8 mouse cellular contexts compared by ENCODE assay signal in genomic region chr11:77446628-77447041, GRCm38 (mm10). TPM values are rescaled to one million over a fixed set of nuclear protein-coding genes. Genes with fewer than 3 reads are reported as not detected.
DNase-seq lines count a peak whose midpoint lies in the region; ATAC-seq lines count a peak whose summit lies in the region.

No protein-coding gene starts in this region.

- DNase-seq in ovary, adult 18-20 months (ENCODE audit: low spot score), result peak; percentile 47
- no peak for DNase-seq in ovary, postnatal 14 days (ENCODE audit: low spot score)
- peak; percentile 88 for DNase-seq in adipocyte (ENCODE audit: low spot score)
- peak; percentile 77 for DNase-seq in embryonic facial prominence, embryonic 14.5 days (ENCODE audit: low spot score)
- peak; percentile 20 for DNase-seq in hindlimb bud, embryonic 11.5 days (ENCODE audit: extremely low spot score, low read depth, low spot score)
- peak; percentile 34 for DNase-seq in spleen, adult 12 weeks (ENCODE audit: low spot score)

- no peak overlapping the region for H3K27ac ChIP-seq in embryonic facial prominence, embryonic 14.5 days (replicated peaks; ENCODE audit: low read depth, low read length)
- H3K27ac ChIP-seq in liver, embryonic 15.5 days (replicated peaks), result peak overlapping the region; percentile 39
- no peak overlapping the region for H3K27ac ChIP-seq in midbrain, embryonic 13.5 days

- H3K4me3 ChIP-seq in embryonic facial prominence, embryonic 14.5 days (ENCODE audit: low read depth, low read length), result no peak overlapping the region
- no peak overlapping the region for H3K4me3 ChIP-seq in liver, embryonic 15.5 days (replicated peaks)
- no peak overlapping the region for H3K4me3 ChIP-seq in midbrain, embryonic 13.5 days (replicated peaks)

- no peaks in the 10 kb centered on the region for H3K4me1 ChIP-seq in embryonic facial prominence, embryonic 14.5 days (ENCODE audit: control insufficient read depth, insufficient read depth, low read length)
- peaks cover 29% of the 10 kb centered on the region for H3K4me1 ChIP-seq in liver, embryonic 15.5 days (replicated peaks)
- no peaks in the 10 kb centered on the region for H3K4me1 ChIP-seq in midbrain, embryonic 13.5 days (replicated peaks)

- WGBS in embryonic facial prominence, embryonic 14.5 days, result 51% methylated on average over 6 of the region's 6 CpGs
- WGBS in liver, embryonic 15.5 days (ENCODE audit: insufficient replicate concordance), result 14% methylated on average over 6 of the region's 6 CpGs
- WGBS in midbrain, embryonic 13.5 days, result 72% methylated on average over 6 of the region's 6 CpGs

- no peak overlapping the region for H3K4me2 ChIP-seq in embryonic facial prominence, embryonic 14.5 days (ENCODE audit: low read depth, low read length)
- H3K4me2 ChIP-seq in liver, embryonic 15.5 days, result 0 out of 2 replicates have a peak overlapping the region, but pooled peaks have one; percentile 13
- H3K4me2 ChIP-seq in midbrain, embryonic 13.5 days (replicated peaks), result no peak overlapping the region

- no peak overlapping the region for H3K9ac ChIP-seq in embryonic facial prominence, embryonic 14.5 days (ENCODE audit: low read depth, low read length)
- no peak overlapping the region for H3K9ac ChIP-seq in liver, embryonic 15.5 days
- H3K9ac ChIP-seq in midbrain, embryonic 13.5 days (replicated peaks), result no peak overlapping the region

- no peaks in the 10 kb centered on the region for H3K9me3 ChIP-seq in embryonic facial prominence, embryonic 14.5 days (ENCODE audit: control insufficient read depth, low read length)
- H3K9me3 ChIP-seq in liver, embryonic 15.5 days (replicated peaks), result no peaks in the 10 kb centered on the region
- no peaks in the 10 kb centered on the region for H3K9me3 ChIP-seq in midbrain, embryonic 13.5 days

- peak; percentile 81; the same call in 1 of the 2 replicates for ATAC-seq in embryonic facial prominence, embryonic 14.5 days (ENCODE audit: low read depth)
- peak; percentile 84 for ATAC-seq in liver, embryonic 15.5 days (ENCODE audit: insufficient read depth)
- no peak for ATAC-seq in midbrain, embryonic 13.5 days

- no peaks in the 10 kb centered on the region for H3K27me3 ChIP-seq in embryonic facial prominence, embryonic 14.5 days (replicated peaks; ENCODE audit: control insufficient read depth, insufficient read depth, low read length)
- H3K27me3 ChIP-seq in liver, embryonic 15.5 days, result no peaks in the 10 kb centered on the region
- no peaks in the 10 kb centered on the region for H3K27me3 ChIP-seq in midbrain, embryonic 13.5 days

- H3K36me3 ChIP-seq in embryonic facial prominence, embryonic 14.5 days (ENCODE audit: control insufficient read depth, insufficient read depth, low read length), result peaks cover 23% of the 10 kb centered on the region; the same call in 1 of the 2 replicates
- H3K36me3 ChIP-seq in liver, embryonic 15.5 days (replicated peaks), result peaks cover 21% of the 10 kb centered on the region
- H3K36me3 ChIP-seq in midbrain, embryonic 13.5 days, result peaks cover 39% of the 10 kb centered on the region

RNA-seq across cellular contexts. Expression of gene Coro6, which starts 15.6 kb away (rescaled TPM):
- polyA plus RNA-seq in embryonic facial prominence, embryonic 14.5 days (2014; fragmentation: Nextera tagmentation; extraction: Ambion mirVana), result 4.4 and 7.2 TPM in 2 replicates
- polyA plus RNA-seq in liver, embryonic 15.5 days (2015; fragmentation: Nextera tagmentation; extraction: Ambion mirVana), result 0.16 and 0.35 TPM in 2 replicates
- 0.06 TPM in 1 of 2 replicates, not detected in the other for polyA plus RNA-seq in midbrain, embryonic 13.5 days (2015; fragmentation: Nextera tagmentation; extraction: Ambion mirVana)

RNA-seq across cellular contexts. Expression of gene Ankrd13b, which starts 42.8 kb away (rescaled TPM):
- 11.4 and 11.6 TPM in 2 replicates for polyA plus RNA-seq in embryonic facial prominence, embryonic 14.5 days (2014; fragmentation: Nextera tagmentation; extraction: Ambion mirVana)
- 0.58 and 0.75 TPM in 2 replicates for polyA plus RNA-seq in liver, embryonic 15.5 days (2015; fragmentation: Nextera tagmentation; extraction: Ambion mirVana)
- 20.8 and 27.6 TPM in 2 replicates for polyA plus RNA-seq in midbrain, embryonic 13.5 days (2015; fragmentation: Nextera tagmentation; extraction: Ambion mirVana)

RNA-seq across cellular contexts. Expression of gene Git1, which starts 46.7 kb away (rescaled TPM):
- polyA plus RNA-seq in embryonic facial prominence, embryonic 14.5 days (2014; fragmentation: Nextera tagmentation; extraction: Ambion mirVana), result 15.1 and 16.7 TPM in 2 replicates
- polyA plus RNA-seq in liver, embryonic 15.5 days (2015; fragmentation: Nextera tagmentation; extraction: Ambion mirVana), result 1.4 and 2.2 TPM in 2 replicates
- polyA plus RNA-seq in midbrain, embryonic 13.5 days (2015; fragmentation: Nextera tagmentation; extraction: Ambion mirVana), result 13.6 and 14.9 TPM in 2 replicates
